Mouse (Mus musculus): Measurements from ENCODE around the gene Fkbp6. TPM values are rescaled to one million over a fixed set of nuclear protein-coding genes. Genes with fewer than 3 reads are reported as not detected.

Fkbp6 gene
- total and polyA plus RNA-seq, 3 experiments, result not detected

GRCm38 (mm10) chr5:135329471-135329870 lies 20.4 kb downstream of the Fkbp6 start:
- Histone ChIP-seq H3K4me1 (ENCODE audit: insufficient read depth, low read depth, low read length) (no peaks in the 10 kb centered on the region), H3K36me3 (replicated peaks) (no peaks in the 10 kb centered on the region), H3K4me3 (ENCODE audit: low read depth, low read length) (no peak overlapping the region), H3K9me3 (replicated peaks) (no peaks in the 10 kb centered on the region), H3K27me3 (ENCODE audit: insufficient read depth, low read length) (peaks cover 18% of the 10 kb centered on the region)
- TF ChIP-seq TAL1 (conservative IDR thresholded peaks at IDR 0.05; ENCODE audit: low read depth, low read length) (no peak), CTCF (IDR thresholded peaks at IDR 0.05; ENCODE audit: low read depth, low read length) (no peak), POLR2AphosphoS5 (IDR thresholded peaks at IDR 0.05; ENCODE audit: insufficient replicate concordance, low read depth, low read length) (no peak), GATA1 (IDR thresholded peaks at IDR 0.05; ENCODE audit: borderline replicate concordance, low read length) (no peak), GATA2 (IDR thresholded peaks at IDR 0.05; ENCODE audit: borderline replicate concordance, low read depth, low read length) (no peak)
- no peak for DNase-seq (ENCODE audit: low spot score)
- ATAC-seq (ENCODE audit: extremely low read depth, insufficient number of reproducible peaks, low FRiP score, poor library complexity, severe bottlenecking), result no peak

GRCm38 (mm10) chr5:135326121-135326659 lies 23.7 kb downstream of the Fkbp6 start:
- Histone ChIP-seq H3K4me3 (ENCODE audit: low read depth, low read length) (no peak overlapping the region), H3K9me3 (replicated peaks) (no peaks in the 10 kb centered on the region), H3K36me3 (replicated peaks) (no peaks in the 10 kb centered on the region), H3K27me3 (ENCODE audit: insufficient read depth, low read length) (peaks cover 17% of the 10 kb centered on the region), H3K4me1 (ENCODE audit: insufficient read depth, low read depth, low read length) (no peaks in the 10 kb centered on the region)
- DNase-seq (ENCODE audit: low spot score), result no peak
- TF ChIP-seq GATA1 (IDR thresholded peaks at IDR 0.05; ENCODE audit: borderline replicate concordance, low read length) (no peak), CTCF (IDR thresholded peaks at IDR 0.05; ENCODE audit: low read depth, low read length) (no peak), TAL1 (conservative IDR thresholded peaks at IDR 0.05; ENCODE audit: low read depth, low read length) (no peak), GATA2 (IDR thresholded peaks at IDR 0.05; ENCODE audit: borderline replicate concordance, low read depth, low read length) (no peak), POLR2AphosphoS5 (IDR thresholded peaks at IDR 0.05; ENCODE audit: insufficient replicate concordance, low read depth, low read length) (no peak)
- ATAC-seq (ENCODE audit: extremely low read depth, insufficient number of reproducible peaks, low FRiP score, poor library complexity, severe bottlenecking), result no peak

GRCm38 (mm10) chr5:135322197-135322596 lies 27.6 kb downstream of the Fkbp6 start:
- no peaks in the 10 kb centered on the region for H3K9me3 ChIP-seq (replicated peaks)
- DNase-seq (ENCODE audit: low spot score), result no peak
- TF ChIP-seq GATA1 (IDR thresholded peaks at IDR 0.05; ENCODE audit: borderline replicate concordance, low read length) (no peak), TAL1 (conservative IDR thresholded peaks at IDR 0.05; ENCODE audit: low read depth, low read length) (no peak), CTCF (IDR thresholded peaks at IDR 0.05; ENCODE audit: low read depth, low read length) (no peak), POLR2AphosphoS5 (IDR thresholded peaks at IDR 0.05; ENCODE audit: insufficient replicate concordance, low read depth, low read length) (no peak), GATA2 (IDR thresholded peaks at IDR 0.05; ENCODE audit: borderline replicate concordance, low read depth, low read length) (no peak)
- no peaks in the 10 kb centered on the region for H3K4me1 ChIP-seq (ENCODE audit: insufficient read depth, low read depth, low read length)
- no peaks in the 10 kb centered on the region for H3K36me3 ChIP-seq (replicated peaks)
- peaks cover 18% of the 10 kb centered on the region for H3K27me3 ChIP-seq (ENCODE audit: insufficient read depth, low read length)
- ATAC-seq (ENCODE audit: extremely low read depth, insufficient number of reproducible peaks, low FRiP score, poor library complexity, severe bottlenecking), result no peak
- H3K4me3 ChIP-seq (ENCODE audit: low read depth, low read length), result no peak overlapping the region

GRCm38 (mm10) chr5:135319856-135320255 lies 30.0 kb downstream of the Fkbp6 start:
- Histone ChIP-seq H3K36me3 (replicated peaks) (no peaks in the 10 kb centered on the region), H3K4me1 (ENCODE audit: insufficient read depth, low read depth, low read length) (no peaks in the 10 kb centered on the region), H3K9me3 (replicated peaks) (no peaks in the 10 kb centered on the region), H3K27me3 (ENCODE audit: insufficient read depth, low read length) (peaks cover 13% of the 10 kb centered on the region; the same call in 1 of the 2 replicates), H3K4me3 (ENCODE audit: low read depth, low read length) (no peak overlapping the region)
- DNase-seq (ENCODE audit: low spot score) (no peak), ATAC-seq (ENCODE audit: extremely low read depth, insufficient number of reproducible peaks, low FRiP score, poor library complexity, severe bottlenecking) (no peak)
- TF ChIP-seq GATA2 (IDR thresholded peaks at IDR 0.05; ENCODE audit: borderline replicate concordance, low read depth, low read length) (no peak), GATA1 (IDR thresholded peaks at IDR 0.05; ENCODE audit: borderline replicate concordance, low read length) (no peak), POLR2AphosphoS5 (IDR thresholded peaks at IDR 0.05; ENCODE audit: insufficient replicate concordance, low read depth, low read length) (no peak), TAL1 (conservative IDR thresholded peaks at IDR 0.05; ENCODE audit: low read depth, low read length) (no peak), CTCF (IDR thresholded peaks at IDR 0.05; ENCODE audit: low read depth, low read length) (no peak)

GRCm38 (mm10) chr5:135316177-135316576 lies 33.7 kb downstream of the Fkbp6 start:
- Histone ChIP-seq H3K36me3 (replicated peaks) (no peaks in the 10 kb centered on the region), H3K4me3 (ENCODE audit: low read depth, low read length) (no peak overlapping the region), H3K9me3 (replicated peaks) (no peaks in the 10 kb centered on the region), H3K27me3 (ENCODE audit: insufficient read depth, low read length) (peaks cover 13% of the 10 kb centered on the region; the same call in 1 of the 2 replicates), H3K4me1 (ENCODE audit: insufficient read depth, low read depth, low read length) (no peaks in the 10 kb centered on the region)
- TF ChIP-seq CTCF (IDR thresholded peaks at IDR 0.05; ENCODE audit: low read depth, low read length) (no peak), GATA2 (IDR thresholded peaks at IDR 0.05; ENCODE audit: borderline replicate concordance, low read depth, low read length) (no peak), POLR2AphosphoS5 (IDR thresholded peaks at IDR 0.05; ENCODE audit: insufficient replicate concordance, low read depth, low read length) (no peak), GATA1 (IDR thresholded peaks at IDR 0.05; ENCODE audit: borderline replicate concordance, low read length) (no peak), TAL1 (conservative IDR thresholded peaks at IDR 0.05; ENCODE audit: low read depth, low read length) (no peak)
- ATAC-seq (ENCODE audit: extremely low read depth, insufficient number of reproducible peaks, low FRiP score, poor library complexity, severe bottlenecking), result no peak
- DNase-seq (ENCODE audit: low spot score), result no peak

GRCm38 (mm10) chr5:135306321-135306965 lies 43.4 kb downstream of the Fkbp6 start:
- ATAC-seq (ENCODE audit: extremely low read depth, insufficient number of reproducible peaks, low FRiP score, poor library complexity, severe bottlenecking) (no peak), DNase-seq (ENCODE audit: low spot score) (no peak)
- Histone ChIP-seq H3K27me3 (ENCODE audit: insufficient read depth, low read length) (peaks cover 19% of the 10 kb centered on the region), H3K9me3 (replicated peaks) (no peaks in the 10 kb centered on the region), H3K36me3 (replicated peaks) (no peaks in the 10 kb centered on the region), H3K4me3 (ENCODE audit: low read depth, low read length) (no peak overlapping the region), H3K4me1 (ENCODE audit: insufficient read depth, low read depth, low read length) (no peaks in the 10 kb centered on the region)
- TF ChIP-seq POLR2AphosphoS5 (IDR thresholded peaks at IDR 0.05; ENCODE audit: insufficient replicate concordance, low read depth, low read length), result no peak
- TF ChIP-seq GATA2 (IDR thresholded peaks at IDR 0.05; ENCODE audit: borderline replicate concordance, low read depth, low read length), result no peak
- TF ChIP-seq GATA1 (IDR thresholded peaks at IDR 0.05; ENCODE audit: borderline replicate concordance, low read length), result no peak
- no peak for TF ChIP-seq CTCF (IDR thresholded peaks at IDR 0.05; ENCODE audit: low read depth, low read length)
- no peak for TF ChIP-seq TAL1 (conservative IDR thresholded peaks at IDR 0.05; ENCODE audit: low read depth, low read length)
